Mouse (Mus musculus) MEL-GATA-1-ER (cell line): ENCODE measurements at regions not wholly inside any gene's neighbourhood (a gene's known extent, or its start where the extent isn't known, plus 50 kb on each side); places are given as distances from the start of the nearest gene placed in this dataset.

ENCODE experiments used
- DNase-seq: peaks from one replicate; pipeline ENCODE4 v3.0.0-alpha.2; 2012; ENCODE audit warnings: low read depth; ENCODE audit errors: extremely low read depth

GRCm38 (mm10) chr3:117117838-117118237 lies 149.1 kb upstream of the Palmd start:
- DNase-seq, result peak; percentile 6

- no peak for DNase-seq
Observed at GRCm38 (mm10) chr3:117116210-117116609, 147.4 kb upstream of the Palmd start.

DNA sequence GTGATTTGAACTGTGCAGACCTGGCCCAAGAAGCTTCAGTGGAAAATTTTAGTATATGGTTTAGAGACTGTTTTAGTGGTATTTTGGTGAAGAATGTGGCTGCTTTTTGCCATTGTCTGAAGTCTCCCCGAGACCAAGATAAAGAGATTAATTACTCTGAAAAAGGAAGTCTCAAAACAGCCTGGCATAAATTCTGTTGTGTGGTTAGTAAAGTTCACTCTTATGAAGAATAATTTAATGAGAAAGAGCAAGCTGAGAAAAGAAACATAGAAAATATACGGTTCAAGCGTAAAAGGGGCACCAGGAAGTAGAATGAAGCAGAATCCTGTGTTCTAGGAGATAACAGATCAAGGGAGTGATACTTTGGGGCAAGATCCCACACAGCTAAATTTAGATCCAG lies 144.0 kb upstream of the Palmd start:
- DNase-seq, result no peak

DNA sequence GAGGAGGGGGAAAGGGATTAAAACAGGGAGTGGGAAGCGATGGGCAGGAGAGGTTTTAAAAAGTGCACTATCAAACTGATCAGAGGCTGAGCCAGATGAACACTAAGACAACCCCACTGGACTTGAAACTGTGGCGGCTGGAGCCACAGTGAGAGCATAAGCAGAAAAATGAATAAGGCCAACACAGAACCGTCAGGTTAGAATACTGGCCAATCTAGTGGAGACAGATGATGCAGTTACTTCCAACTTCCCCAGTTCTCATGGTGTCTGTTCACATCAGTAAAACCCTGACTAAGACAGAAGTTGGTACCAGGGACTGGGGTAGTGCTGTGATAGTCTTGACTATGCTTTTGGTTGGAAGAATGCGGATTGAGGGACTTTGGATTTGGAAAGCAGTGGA lies 143.5 kb upstream of the Palmd start:
- DNase-seq, result no peak

DNA sequence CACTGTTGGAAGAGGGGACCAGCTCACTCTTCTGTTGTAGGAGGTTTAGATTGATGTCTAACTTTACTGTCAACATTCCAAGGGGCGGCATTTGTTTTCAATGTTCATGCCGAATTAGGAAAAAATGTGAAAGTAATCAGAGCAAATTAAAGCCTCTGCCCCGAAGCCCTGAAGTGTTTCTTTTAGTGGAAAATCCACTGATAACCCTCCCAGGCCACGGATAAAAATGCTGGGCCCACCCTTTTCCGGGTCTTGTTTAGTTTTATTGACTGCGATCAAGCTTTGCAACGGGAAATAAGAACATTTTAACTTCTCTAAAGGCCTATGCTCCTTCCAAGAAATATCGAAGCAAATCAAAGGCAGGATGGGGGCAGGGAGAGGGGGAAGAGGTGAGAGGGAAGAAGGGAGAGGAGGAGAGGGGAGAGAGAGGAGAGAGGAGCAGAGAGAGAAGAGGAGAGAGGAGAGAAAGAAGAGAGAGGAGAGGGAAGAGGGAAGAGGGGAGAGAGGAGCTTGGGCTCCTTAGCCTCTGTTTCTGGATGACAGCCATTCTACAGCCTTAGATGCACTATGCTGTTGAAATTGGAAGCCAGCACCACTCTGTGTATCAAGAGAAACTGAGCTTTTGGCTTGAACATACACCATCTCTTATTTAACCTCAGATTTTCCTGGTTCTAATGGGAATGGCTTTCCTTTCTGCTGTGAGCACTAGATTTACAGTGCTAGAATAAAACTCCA lies 140.3 kb upstream of the Palmd start:
- DNase-seq, result no peak

GRCm38 (mm10) chr3:117107986-117108385 lies 139.2 kb upstream of the Palmd start:
- DNase-seq, result no peak

- DNase-seq, result no peak
Observed at GRCm38 (mm10) chr3:117107378-117107777, 138.6 kb upstream of the Palmd start.

DNA sequence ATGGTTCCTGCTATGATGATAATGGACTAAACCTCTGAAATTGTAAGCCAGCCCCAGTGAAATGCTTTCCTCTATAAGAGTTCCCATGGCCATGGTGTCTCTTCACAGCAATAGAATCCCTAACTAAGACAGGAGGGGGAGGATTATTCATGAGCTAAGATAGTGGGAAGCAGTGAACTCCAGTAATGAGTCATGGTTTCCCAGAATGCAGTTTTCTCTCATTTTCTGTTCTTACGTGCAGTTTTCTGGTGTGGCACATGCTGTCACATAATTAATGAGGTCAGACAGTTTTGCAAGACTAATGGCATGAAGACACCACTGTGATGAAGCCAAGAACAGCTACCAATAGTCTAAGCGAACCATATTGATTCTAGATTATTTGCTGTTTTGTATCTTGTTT lies 118.9 kb upstream of the Palmd start:
- no peak for DNase-seq

DNA sequence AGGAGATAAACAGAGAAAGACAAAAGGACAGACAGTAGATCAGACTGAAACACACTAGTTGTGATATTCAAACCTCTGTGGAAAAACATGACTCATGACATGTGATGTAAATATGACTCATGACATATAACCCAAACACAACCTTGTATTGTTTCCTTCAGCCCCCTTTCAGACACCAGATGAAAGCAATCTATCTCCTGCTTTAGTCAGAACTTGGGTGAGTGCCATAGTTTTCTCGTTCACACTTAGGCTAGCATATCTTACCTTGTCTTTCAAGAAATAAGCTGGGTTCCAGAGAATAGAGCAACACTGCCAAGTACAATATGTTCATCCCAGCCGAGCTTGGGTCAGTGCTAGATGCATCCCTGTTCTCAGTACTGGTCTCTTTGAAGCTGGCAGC lies 107.9 kb upstream of the Palmd start:
- no peak for DNase-seq

- no peak for DNase-seq
Observed at GRCm38 (mm10) chr3:117073399-117073798, 104.6 kb upstream of the Palmd start.

DNA sequence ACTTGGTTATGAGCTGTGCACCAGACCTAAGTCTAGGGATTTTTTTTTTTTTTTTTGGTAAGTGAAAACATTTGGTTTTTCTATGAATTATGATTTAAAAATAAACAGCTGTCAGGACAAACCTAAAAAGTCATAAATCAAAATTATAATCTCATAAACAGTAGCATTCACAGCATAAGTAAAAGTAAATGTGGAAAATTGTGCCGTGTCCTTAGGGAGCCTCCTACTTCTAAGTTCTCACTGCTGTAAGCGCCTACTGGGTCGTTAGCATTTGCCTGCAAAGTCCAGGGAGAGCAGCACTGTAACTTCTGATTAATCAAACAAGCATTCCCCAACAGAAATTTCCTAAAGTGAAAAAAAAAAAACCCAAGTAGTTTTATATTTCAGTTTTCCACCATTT lies 104.2 kb upstream of the Palmd start:
- no peak for DNase-seq

DNA sequence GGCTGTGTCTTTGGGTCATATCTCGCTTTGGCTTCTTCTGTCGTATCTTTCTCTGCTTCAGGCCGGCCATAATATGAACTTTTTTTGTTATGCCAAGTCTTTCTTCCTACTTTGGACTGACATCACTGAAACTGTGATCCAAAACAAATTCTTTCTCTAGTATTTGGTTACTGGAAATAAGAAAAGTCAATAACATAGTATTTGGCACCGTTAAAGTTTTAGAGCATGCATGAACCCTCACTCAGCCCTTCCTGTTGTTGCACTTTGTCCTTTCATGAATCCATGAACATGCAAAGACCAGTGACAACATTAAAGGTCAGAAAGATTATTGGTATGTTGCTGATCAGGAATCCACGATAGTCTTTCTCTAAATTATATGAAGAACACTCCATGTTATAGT lies 103.1 kb upstream of the Palmd start:
- DNase-seq, result no peak

- no peak for DNase-seq
Observed at GRCm38 (mm10) chr3:117067470-117068053, 98.8 kb upstream of the Palmd start.

DNA sequence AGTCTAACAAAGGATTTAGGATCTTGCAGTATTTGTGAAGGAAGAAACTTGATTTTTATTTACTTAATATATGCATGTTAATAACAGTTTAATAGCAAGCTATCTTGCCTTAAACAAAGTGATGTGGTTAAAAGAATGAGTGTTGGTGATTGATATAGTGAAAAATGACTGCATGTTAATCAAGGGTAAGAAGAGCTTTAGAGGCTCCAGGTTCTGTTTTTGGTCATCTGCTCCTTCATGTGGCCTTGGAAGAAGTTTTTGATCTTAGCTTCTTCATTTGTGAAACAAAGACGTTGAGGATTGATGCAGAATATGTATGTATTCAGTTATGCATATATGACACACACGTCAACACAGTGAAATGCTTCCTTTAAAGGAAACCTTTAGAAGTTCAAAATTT lies 97.1 kb upstream of the Palmd start:
- DNase-seq, result no peak

- peak; percentile 26 for DNase-seq
Observed at GRCm38 (mm10) chr3:117061831-117062230, 93.0 kb upstream of the Palmd start.

GRCm38 (mm10) chr3:117061182-117061581 lies 92.4 kb upstream of the Palmd start:
- no peak for DNase-seq

GRCm38 (mm10) chr3:117054711-117055110 lies 85.9 kb upstream of the Palmd start:
- DNase-seq, result peak; percentile 33

DNA sequence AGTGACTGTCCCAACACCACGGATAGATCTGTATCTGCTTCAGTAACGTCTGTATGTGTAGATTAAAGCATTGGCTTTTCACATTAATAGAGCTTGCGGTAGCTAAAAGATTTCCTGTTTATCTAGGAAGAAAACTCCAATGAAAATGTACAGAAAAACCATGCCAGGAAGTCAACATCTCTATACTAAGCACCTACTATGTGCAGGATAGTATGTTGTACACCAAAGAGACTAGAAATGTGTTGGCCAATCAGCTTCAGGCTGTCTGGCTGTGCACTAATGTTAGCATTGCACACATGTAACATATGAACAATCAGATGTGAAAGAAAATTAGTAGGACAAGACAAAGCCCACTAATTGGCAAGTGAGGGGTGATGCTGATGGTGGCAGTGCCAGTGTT lies 82.6 kb upstream of the Palmd start:
- no peak for DNase-seq

DNA sequence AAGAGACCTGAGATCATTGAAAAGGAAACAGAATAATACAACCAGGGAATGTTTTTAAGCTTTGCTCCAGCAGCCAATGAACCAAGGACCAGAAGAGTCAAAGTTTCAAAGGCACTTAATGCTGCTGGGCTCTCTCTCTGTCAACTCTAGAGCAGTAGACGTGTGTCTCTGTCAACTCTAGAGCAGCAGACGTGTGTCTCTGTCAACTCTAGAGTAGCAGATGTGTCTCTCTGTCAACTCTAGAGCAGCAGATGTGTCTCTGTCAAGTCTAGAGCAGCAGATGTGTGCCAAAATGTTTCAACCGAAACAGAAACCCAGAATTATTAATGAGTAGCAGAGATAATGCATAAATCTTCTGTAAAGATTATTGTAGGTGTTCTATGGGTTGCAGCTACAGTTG lies 82.1 kb upstream of the Palmd start:
- no peak for DNase-seq

DNA sequence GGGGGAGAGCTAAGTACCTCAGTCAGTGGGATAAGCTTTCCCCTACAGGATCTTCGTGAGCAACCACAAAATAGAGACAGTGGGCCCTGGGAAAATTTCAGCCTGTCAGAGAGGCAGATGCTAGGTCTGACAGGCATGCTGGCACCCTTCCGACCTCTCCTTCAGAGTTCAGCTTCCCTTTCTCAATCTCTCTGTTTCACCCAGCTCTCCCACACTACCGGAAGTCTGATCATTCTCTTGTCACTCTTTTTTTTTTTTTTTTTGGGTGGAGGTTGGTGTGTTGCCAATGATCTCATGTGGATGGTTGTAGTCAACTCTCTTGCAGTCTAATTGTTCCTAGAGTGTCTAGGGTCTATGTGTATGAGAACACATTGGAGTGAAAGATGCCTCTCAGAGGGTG lies 80.6 kb upstream of the Palmd start:
- peak; percentile 97 for DNase-seq

GRCm38 (mm10) chr3:117044809-117045208 lies 76.0 kb upstream of the Palmd start:
- no peak for DNase-seq

DNA sequence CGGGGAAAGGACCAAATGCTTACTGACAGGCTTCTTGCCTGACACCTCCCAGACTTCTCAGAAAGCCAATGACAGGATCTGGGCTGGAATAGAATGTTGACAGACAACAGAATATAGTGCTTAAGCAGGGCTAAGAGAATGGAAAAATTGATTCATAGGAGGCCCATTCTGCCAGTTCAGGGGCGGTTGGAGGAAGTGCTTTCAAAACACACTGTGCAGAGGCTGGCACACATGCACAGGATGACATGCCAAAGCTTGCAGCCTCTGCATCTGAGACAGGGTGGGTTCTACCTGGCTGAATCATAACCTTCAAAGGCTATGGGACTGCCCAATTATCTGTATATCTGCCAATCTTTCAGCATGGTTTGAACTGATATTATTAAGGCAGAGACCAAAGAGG lies 75.5 kb upstream of the Palmd start:
- no peak for DNase-seq

- DNase-seq, result no peak
Observed at GRCm38 (mm10) chr3:117038928-117039300, 70.1 kb upstream of the Palmd start.
